Mouse (Mus musculus) cerebellum, adult 9-10 months (tissue): ENCODE measurements around the gene Aloxe3.
A peak's percentile ranks its signal among the peaks of the same experiment; 100 is the strongest.

ENCODE experiments used
- DNase-seq: peaks from one replicate; pipeline ENCODE4 v3.0.0; 2022

Aloxe3 gene

DNA sequence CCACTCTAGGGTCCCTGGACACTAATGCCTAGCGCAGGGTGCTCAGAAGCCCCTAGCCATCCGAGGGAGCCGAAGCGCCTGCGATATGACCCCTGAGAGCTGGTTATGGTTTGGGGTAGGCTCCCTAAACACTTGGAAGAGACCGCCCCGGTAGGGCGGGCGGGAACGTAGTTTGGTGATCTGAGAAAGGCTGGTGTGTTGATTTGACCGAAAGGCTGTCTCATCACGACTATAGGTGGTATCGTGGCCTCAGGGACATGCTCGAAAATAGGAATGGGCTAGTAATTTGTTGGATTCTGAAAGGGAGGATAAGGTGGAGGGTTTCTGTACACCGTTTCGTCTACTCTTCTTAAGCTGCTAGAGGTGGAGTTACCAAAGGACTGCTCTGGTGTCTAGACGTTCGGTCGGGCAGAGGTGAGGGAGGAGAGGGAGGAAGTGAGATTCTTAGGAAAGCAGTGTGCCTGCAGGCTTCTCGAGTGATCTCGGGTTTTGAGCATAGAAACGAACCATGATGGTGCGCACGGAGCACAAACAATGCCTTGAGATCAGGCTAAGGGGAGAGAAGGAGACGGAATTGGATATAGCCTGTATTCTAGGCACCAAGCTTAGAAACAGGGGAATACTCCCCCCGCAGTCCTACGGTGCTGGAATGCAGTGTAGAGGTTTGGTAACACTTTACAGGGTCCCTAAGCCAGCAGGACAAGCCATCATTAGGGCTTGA, 30.0 kb upstream of the Aloxe3 start:
- peak; percentile 66 for DNase-seq

- DNase-seq, result no peak
These were observed 29.2 kb upstream of the Aloxe3 start for GRCm38 (mm10) chr11:69096360-69096986.

DNA sequence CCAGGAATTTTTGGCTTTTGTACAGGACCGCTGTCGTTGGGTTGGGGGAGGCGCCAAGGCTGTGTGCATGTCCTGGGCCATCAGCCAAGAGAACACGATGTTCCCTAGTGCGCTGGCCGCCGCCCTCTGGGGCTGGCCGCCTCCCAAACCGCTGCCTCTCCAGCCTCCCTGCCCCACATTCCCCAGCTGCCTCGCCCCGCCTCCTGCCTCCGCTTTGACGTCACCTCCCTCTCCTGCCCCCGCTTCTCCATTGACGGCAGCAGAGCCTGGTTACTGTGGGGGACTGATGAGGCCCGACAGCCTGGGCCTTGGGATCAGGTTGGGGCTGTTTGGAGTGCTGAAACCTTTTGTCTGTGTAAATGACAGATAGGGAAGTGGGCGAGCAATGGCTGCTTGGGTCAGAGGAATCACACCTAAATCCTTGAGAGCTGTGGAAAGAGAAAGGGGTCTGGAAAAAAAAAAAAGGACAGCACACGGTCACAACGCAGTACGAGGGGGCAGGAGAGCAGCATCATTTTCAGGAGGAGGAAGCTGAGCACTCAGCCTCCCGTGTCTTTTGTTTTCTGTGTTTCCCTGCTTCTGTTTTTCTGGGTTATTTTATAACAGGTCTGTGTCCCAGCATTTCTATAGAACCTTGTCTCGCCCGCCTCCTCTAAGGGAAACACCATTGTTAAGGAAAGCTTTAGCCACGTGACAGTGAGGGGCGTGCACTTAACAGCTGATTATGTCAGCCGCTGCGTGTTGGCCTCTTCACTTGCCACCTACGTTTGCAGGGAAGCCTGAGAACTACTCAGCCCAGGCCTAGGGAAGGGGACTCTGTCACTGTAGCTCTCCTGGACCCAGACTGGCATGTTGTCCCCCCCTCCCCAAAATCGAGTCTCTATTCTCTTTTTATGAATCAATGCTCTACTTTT, 28.5 kb upstream of the Aloxe3 start:
- DNase-seq, result peak; percentile 92

- DNase-seq, result no peak
These were observed 27.5 kb upstream of the Aloxe3 start for GRCm38 (mm10) chr11:69098039-69098761.

DNA sequence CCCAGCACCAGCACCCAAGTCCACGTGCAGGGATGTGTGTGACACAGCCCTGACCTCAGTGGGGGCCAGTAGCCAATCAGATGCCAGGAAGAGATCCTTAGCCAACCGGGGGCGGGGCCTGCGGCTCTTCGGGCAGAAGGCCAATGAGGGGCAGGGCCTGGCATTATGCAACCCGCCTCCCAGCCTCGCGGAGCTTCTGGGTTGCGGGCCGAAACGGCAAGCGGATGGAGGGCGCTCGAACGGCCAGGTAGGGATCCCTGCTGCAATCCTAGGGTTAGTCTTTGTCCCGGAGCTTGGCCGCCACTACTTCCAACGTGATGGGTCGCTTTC, 27.0 kb upstream of the Aloxe3 start:
- DNase-seq, result peak; percentile 99

DNA sequence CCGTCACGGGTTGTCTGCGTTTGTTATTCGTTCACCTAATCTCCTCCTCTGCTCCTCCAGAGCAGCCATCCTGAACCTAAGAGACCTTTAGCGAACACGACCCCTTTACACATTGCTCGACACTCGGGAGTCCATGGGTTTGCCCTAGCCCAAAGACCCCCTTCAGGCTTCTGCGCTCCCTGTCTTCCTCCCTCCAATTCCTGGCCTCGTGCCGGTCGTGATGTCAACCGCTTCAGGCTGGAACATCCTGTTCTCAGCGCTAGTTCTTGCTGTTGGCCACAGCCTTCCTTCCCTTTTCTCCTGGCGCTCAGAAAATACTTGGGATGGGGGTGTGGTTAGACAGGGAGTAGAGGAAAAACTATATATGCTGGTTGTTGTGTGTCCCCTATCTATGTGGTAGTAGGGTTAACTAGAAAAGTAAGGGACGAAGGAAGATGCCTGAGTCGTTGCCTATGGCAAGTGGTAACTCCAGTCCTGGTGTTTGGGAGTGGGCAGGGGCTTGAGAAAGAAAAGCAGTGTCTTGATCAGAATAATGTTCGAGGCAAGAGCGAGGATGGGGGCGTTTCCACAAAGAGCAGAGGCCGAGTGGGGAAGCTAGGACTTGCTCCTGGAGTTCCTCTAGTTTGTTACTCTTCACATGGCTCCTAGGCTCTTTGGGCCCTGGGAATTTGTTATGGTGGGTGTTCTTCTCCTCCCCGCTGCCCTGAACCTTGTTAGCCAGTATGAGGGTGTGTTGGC, 26.4 kb upstream of the Aloxe3 start:
- peak; percentile 86 for DNase-seq

DNA sequence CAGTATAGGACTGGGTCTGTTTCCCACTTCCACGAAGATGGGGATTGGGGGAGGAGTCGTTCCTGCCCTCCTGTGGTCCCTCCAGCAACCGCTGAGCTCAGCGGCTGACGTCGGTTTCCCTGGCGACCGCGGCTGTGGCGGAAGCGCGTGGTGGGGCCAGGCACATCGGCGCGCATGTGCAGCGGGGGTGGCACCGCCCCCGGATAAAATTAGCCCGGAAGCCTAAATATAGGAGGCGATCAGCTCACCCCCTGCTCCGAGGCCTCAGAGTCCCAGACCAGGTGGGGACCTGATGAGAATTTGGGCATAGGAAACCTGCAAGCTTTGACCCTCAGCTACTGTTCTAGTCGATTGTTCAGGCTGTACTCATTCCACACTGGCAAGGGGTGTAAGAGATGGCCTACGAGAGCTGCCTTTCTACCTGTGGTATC, 25.8 kb upstream of the Aloxe3 start:
- peak; percentile 91 for DNase-seq

GRCm38 (mm10) chr11:69100639-69101360, 24.9 kb upstream of the Aloxe3 start:
- DNase-seq, result peak; percentile 70

DNA sequence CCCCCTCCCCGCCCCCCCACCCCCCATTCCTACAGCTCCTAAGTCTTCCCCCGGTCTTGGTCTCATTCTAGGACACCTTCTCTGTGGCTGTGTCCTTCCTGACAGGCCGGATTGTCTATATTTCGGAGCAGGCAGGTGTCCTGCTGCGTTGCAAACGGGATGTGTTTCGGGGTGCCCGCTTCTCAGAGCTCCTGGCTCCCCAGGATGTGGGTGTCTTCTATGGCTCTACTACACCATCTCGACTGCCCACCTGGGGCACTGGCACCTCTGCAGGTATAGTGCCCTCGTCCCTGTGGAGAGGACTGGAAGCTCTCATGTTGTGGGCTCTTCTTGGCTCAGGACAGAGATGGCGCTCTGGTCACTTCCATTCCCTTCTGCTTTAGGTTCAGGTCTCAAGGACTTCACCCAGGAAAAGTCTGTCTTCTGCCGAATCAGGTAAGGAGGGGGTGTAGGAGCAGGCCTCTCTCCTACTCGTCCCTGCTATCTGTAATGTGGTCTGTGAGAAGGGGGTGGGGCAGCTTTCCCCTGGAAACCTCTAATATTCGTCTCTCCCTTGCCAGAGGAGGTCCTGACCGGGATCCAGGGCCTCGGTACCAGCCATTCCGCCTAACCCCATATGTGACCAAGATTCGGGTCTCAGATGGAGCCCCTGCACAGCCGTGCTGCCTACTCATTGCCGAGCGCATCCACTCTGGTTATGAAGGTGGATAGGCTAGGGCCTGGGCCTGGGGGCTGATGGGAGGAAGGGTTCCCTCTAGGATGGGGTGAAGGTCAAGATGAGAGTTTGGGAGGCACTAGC, 23.9 kb upstream of the Aloxe3 start:
- DNase-seq, result peak; percentile 69

DNA sequence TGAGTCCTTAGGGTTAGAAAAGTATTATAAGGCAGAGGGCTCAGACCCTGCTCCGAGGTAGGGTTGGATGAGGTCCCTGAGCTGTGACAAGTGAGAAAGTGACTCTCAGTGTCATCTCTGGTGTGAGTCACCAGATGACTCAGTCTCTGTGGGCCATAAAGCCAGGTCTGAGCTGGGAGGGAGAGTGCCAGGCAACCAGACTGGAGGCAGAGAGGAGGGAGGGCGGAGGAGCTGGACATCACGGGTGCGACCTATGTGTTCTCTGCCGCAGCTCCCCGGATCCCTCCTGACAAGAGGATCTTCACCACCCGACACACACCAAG, 23.3 kb upstream of the Aloxe3 start:
- no peak for DNase-seq

DNA sequence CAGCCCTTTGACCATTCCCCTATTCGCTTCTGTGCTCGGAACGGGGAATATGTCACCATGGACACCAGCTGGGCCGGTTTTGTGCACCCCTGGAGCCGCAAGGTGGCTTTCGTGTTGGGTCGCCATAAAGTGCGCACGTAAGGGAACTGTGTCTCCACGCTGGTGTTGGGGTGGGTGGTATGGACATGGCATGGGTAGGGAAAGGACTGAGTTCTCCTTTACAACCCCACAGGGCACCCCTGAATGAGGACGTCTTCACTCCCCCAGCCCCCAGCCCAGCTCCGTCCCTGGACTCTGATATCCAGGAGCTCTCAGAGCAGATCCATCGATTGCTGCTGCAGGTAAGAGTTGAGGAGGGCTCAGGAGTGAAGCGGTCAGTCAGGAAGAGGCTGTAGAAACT, 22.6 kb upstream of the Aloxe3 start:
- peak; percentile 46 for DNase-seq

DNA sequence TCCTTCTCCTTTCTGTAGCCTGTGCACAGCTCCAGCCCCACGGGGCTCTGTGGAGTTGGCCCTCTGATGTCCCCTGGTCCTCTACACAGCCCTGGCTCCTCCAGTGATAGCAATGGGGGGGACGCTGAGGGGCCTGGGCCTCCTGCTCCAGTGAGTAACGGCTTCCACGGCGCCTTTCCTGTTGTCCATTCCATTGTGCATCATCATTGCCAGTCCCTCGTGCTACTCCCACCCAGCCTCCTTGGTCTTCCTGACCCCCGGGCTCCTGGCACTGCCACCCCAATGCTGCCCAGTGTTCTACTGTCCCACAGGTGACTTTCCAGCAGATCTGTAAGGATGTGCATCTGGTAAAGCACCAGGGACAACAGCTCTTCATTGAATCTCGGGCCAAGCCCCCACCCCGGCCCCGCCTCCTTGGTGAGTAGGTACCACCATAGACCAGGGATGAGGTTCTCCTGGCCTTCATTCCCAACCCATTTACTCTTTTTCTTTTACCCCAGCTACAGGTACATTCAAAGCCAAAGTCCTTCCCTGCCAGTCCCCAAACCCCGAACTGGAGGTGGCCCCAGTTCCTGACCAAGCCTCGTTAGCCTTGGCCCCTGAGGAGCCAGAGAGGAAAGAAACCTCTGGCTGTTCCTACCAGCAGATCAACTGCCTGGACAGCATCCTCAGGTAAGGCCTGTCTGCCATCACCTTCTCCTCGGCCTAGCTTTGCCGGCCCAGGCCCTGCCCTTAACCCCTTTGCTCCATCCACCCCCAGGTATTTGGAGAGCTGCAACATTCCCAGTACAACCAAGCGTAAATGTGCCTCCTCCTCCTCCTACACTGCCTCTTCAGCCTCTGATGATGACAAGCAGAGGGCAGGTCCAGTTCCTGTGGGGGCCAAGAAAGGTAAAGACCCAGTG, 21.9 kb upstream of the Aloxe3 start:
- DNase-seq, result peak; percentile 47

GRCm38 (mm10) chr11:69104487-69104886, 21.2 kb upstream of the Aloxe3 start:
- DNase-seq, result no peak

DNA sequence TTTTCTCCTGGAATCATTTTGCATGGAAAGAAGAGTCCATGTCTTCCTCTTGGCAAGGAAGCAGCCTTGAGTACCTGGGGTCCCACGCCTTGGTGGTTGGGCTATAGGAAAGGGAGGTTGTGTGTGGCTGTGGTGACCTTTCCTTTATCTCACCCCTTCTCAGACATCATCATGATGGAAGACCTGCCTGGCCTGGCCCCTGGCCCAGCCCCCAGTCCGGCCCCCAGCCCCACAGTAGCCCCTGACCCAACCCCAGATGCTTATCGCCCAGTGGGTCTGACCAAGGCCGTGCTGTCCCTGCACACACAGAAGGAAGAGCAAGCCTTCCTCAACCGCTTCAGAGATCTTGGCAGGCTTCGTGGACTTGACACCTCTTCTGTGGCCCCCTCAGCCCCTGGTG, 20.5 kb upstream of the Aloxe3 start:
- no peak for DNase-seq

DNA sequence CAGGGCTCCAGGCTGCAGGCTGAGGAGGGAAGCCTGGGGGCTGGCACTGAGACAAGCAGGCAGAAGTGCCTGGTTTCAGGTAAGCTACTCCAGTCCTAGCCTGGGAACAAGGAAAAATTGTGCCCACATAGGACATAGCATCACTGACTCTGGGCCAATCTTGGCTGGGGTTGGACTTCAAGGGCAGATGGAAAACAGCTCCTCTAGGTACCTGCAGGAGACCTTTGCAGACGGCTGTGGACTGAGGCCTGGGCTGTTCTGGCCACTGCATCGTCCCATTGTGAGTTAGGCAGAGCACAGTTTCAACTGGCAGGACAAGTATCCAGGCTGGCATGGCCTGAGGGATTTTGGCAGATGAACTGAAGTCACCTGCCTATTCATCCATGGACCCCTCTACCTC, 19.9 kb upstream of the Aloxe3 start:
- peak; percentile 54 for DNase-seq

- no peak for DNase-seq
These were observed 19.4 kb upstream of the Aloxe3 start for GRCm38 (mm10) chr11:69106299-69106698.

DNA sequence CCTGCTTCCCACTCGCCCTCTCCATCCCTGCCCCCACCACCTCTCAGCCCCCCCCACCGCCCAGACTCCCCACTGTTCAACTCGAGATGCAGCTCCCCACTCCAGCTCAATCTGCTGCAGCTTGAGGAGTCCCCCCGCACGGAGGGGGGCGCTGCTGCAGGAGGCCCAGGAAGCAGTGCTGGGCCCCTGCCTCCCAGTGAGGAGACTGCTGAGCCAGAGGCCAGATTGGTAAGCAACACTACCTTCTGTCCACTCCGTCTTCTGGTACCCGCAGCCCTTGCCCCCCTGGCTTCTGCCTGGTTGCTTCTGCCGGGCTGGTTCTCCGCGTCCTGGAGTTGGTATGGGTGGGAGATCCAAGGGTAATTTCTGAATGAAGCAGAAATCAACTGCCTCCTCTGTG, 18.9 kb upstream of the Aloxe3 start:
- DNase-seq, result no peak

GRCm38 (mm10) chr11:69107676-69108075, 18.0 kb upstream of the Aloxe3 start:
- no peak for DNase-seq

GRCm38 (mm10) chr11:69108223-69108622, 17.5 kb upstream of the Aloxe3 start:
- no peak for DNase-seq
